24 mouse cellular contexts compared by ENCODE assay signal in the genomic region with DNA sequence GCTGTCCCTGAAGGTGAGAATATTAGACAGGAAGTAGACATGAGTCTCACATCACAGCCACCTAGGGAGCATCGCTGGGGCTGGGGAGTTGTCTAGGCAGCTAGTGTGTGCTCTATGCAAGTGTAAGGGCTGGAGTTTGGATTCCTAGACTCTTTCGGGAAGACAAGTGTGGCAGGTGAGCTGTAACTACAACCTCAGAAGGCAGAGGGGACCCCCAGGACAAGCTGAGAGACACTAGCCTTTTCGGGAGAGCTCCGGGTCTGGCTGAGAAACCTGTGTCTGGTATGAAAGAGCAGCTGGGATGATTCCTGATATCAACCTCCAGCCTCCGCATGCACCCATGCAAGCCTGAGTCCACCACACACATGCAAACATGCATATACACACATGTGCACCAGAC.
DNase-seq lines count a peak whose midpoint lies in the region; ATAC-seq and TF ChIP-seq lines count a peak whose summit lies in the region.
"Had no signal": no experiment of that assay in that cellular context is flagged by ENCODE, and none has a peak within 500 bp of the region (broad histone marks: within the 10 kb centered on the region; RNA-seq: fewer than 3 reads in every experiment).

No protein-coding gene starts in this region.

- H3K36me3 ChIP-seq in midbrain, embryonic 11.5 days (ENCODE audit: control insufficient read depth, insufficient read depth, low read length), result no peaks in the 10 kb centered on the region
- no peaks in the 10 kb centered on the region for H3K36me3 ChIP-seq in midbrain, embryonic 16.5 days (ENCODE audit: control insufficient read depth, insufficient read depth, low read length)
- H3K36me3 ChIP-seq in stomach, postnatal 0 days (ENCODE audit: control insufficient read depth, insufficient read depth, low read length), result no peaks in the 10 kb centered on the region
- H3K36me3 ChIP-seq: embryonic facial prominence, embryonic 12.5 days; embryonic facial prominence, embryonic 15.5 days; hindbrain, embryonic 10.5 days; hindbrain, embryonic 13.5 days had no signal

- 94% methylated on average over 5 of the region's 5 CpGs for WGBS in midbrain, embryonic 11.5 days
- 95% methylated on average over 5 of the region's 5 CpGs for WGBS in midbrain, embryonic 16.5 days
- WGBS in stomach, postnatal 0 days, result 91% methylated on average over 5 of the region's 5 CpGs

- DNase-seq in midbrain, embryonic 11.5 days (ENCODE audit: low spot score, missing footprints), result peak; percentile 64
- peak; percentile 20 for DNase-seq in testis, postnatal 10 days (ENCODE audit: low spot score)
- DNase-seq in testis, postnatal 14 days (ENCODE audit: low spot score), result no peak
- DNase-seq in stomach, postnatal 0 days (ENCODE audit: low spot score), result no peak
- DNase-seq in left cerebral cortex, postnatal 14 days (ENCODE audit: low spot score in 2 of 2), result no peak
- DNase-seq: adrenal gland, adult 2 months; adrenal gland, postnatal 14 days; cerebellum, adult 11 months; cerebellum, adult 2 months; cerebellum, adult 9-11 months; cerebellum, postnatal 25 days; forebrain, postnatal 0 days; gastrocnemius, postnatal 10 days; gastrocnemius, postnatal 36 days; heart, adult 2 months had no signal

- no peak overlapping the region for H3K4me3 ChIP-seq in midbrain, embryonic 11.5 days (ENCODE audit: low read depth, low read length)
- no peak overlapping the region for H3K4me3 ChIP-seq in midbrain, embryonic 16.5 days (ENCODE audit: low read depth, low read length)
- no peak overlapping the region for H3K4me3 ChIP-seq in stomach, postnatal 0 days (ENCODE audit: low read depth, low read length)
- H3K4me3 ChIP-seq: embryonic facial prominence, embryonic 12.5 days; embryonic facial prominence, embryonic 15.5 days; heart, adult 2 months; hindbrain, embryonic 10.5 days; hindbrain, embryonic 13.5 days had no signal

- H3K4me2 ChIP-seq in midbrain, embryonic 11.5 days, result no peak overlapping the region
- no peak overlapping the region for H3K4me2 ChIP-seq in midbrain, embryonic 16.5 days (ENCODE audit: low read length)
- no peak overlapping the region for H3K4me2 ChIP-seq in stomach, postnatal 0 days (replicated peaks; ENCODE audit: low read depth)
- H3K4me2 ChIP-seq: embryonic facial prominence, embryonic 12.5 days; embryonic facial prominence, embryonic 15.5 days; heart, embryonic 11.5 days; hindbrain, embryonic 13.5 days had no signal

- intact Hi-C loops in left cerebral cortex, postnatal 14 days (cut with DNase I), result no loop called here

- no peak overlapping the region for H3K27ac ChIP-seq in midbrain, embryonic 11.5 days (ENCODE audit: low read depth, low read length)
- H3K27ac ChIP-seq in midbrain, embryonic 16.5 days (ENCODE audit: low read length), result no peak overlapping the region
- peak overlapping the region; percentile 31 for H3K27ac ChIP-seq in stomach, postnatal 0 days (replicated peaks)
- H3K27ac ChIP-seq: embryonic facial prominence, embryonic 12.5 days; embryonic facial prominence, embryonic 15.5 days; heart, adult 2 months; hindbrain, embryonic 10.5 days; hindbrain, embryonic 13.5 days had no signal

- no peak for TF ChIP-seq EP300 in stomach, postnatal 0 days (optimal IDR thresholded peaks at IDR 0.05)

- no peak for TF ChIP-seq CTCF in stomach, postnatal 0 days (IDR thresholded peaks at IDR 0.05; ENCODE audit: low read depth)

- H3K4me1 ChIP-seq in midbrain, embryonic 11.5 days (ENCODE audit: control insufficient read depth, insufficient read depth, low read length), result no peaks in the 10 kb centered on the region
- peaks cover 2% of the 10 kb centered on the region; the same call in 1 of the 2 replicates for H3K4me1 ChIP-seq in midbrain, embryonic 16.5 days (ENCODE audit: control insufficient read depth, insufficient read depth, low read length)
- no peaks in the 10 kb centered on the region for H3K4me1 ChIP-seq in stomach, postnatal 0 days (replicated peaks; ENCODE audit: control insufficient read depth, insufficient read depth)

- no peak overlapping the region for H3K9ac ChIP-seq in midbrain, embryonic 11.5 days (ENCODE audit: low read length)
- no peak overlapping the region for H3K9ac ChIP-seq in midbrain, embryonic 16.5 days (ENCODE audit: low read depth, low read length)
- no peak overlapping the region for H3K9ac ChIP-seq in stomach, postnatal 0 days (ENCODE audit: low read length)
- H3K9ac ChIP-seq: embryonic facial prominence, embryonic 12.5 days; embryonic facial prominence, embryonic 15.5 days; forebrain, postnatal 0 days; hindbrain, embryonic 13.5 days had no signal

- H3K9me3 ChIP-seq in midbrain, embryonic 11.5 days (ENCODE audit: control insufficient read depth, low read length), result no peaks in the 10 kb centered on the region
- H3K9me3 ChIP-seq in midbrain, embryonic 16.5 days (replicated peaks; ENCODE audit: control insufficient read depth, low read length, poor library complexity, severe bottlenecking), result no peaks in the 10 kb centered on the region
- H3K9me3 ChIP-seq in stomach, postnatal 0 days (ENCODE audit: control insufficient read depth, low read length), result no peaks in the 10 kb centered on the region
- H3K9me3 ChIP-seq: embryonic facial prominence, embryonic 12.5 days; embryonic facial prominence, embryonic 15.5 days; hindbrain, embryonic 10.5 days; hindbrain, embryonic 13.5 days had no signal

- no peak for ATAC-seq in midbrain, embryonic 11.5 days (ENCODE audit: low FRiP score)
- no peak for ATAC-seq in midbrain, embryonic 16.5 days
- no peak for ATAC-seq in stomach, postnatal 0 days (ENCODE audit: low FRiP score, low TSS enrichment)
- ATAC-seq: CD4-positive, CD25-positive, alpha-beta regulatory T cell, adult 4 months; forebrain, embryonic 14.5 days; forebrain, postnatal 0 days; hindbrain, embryonic 16.5 days had no signal

- no peaks in the 10 kb centered on the region for H3K27me3 ChIP-seq in midbrain, embryonic 11.5 days (ENCODE audit: control insufficient read depth, insufficient read depth, low read length)
- H3K27me3 ChIP-seq in midbrain, embryonic 16.5 days (ENCODE audit: control insufficient read depth, insufficient read depth, low read depth, low read length), result no peaks in the 10 kb centered on the region
- no peaks in the 10 kb centered on the region for H3K27me3 ChIP-seq in stomach, postnatal 0 days (ENCODE audit: control insufficient read depth, insufficient read depth, low read length)
- H3K27me3 ChIP-seq: embryonic facial prominence, embryonic 12.5 days; embryonic facial prominence, embryonic 15.5 days; hindbrain, embryonic 13.5 days had no signal

Comparison
In these comparisons a context has a peak if more than half of its experiments do, and no peak if none do; other contexts are left out.
1. DNase-seq: peak in midbrain, embryonic 11.5 days (single experiment) and testis, postnatal 10 days (single experiment); none in testis, postnatal 14 days (single experiment), stomach, postnatal 0 days (single experiment) and left cerebral cortex, postnatal 14 days (0 of 2).